ENCODE assay signal across 12 mouse cellular contexts in genomic region chr2:3102360-3102759, GRCm38 (mm10). TPM values are rescaled to one million over a fixed set of nuclear protein-coding genes. Genes with fewer than 3 reads are reported as not detected.
A peak's percentile ranks its signal among the peaks of the same experiment; 100 is the strongest.
DNase-seq lines count a peak whose midpoint lies in the region; ATAC-seq and TF ChIP-seq lines count a peak whose summit lies in the region.
"Had no signal": no experiment of that assay in that cellular context is flagged by ENCODE, and none has a peak within 500 bp of the region (broad histone marks: within the 10 kb centered on the region; RNA-seq: fewer than 3 reads in every experiment).

No protein-coding gene starts in this region.

- H3K4me1 ChIP-seq in heart, embryonic 10.5 days = no peaks in the 10 kb centered on the region
- H3K4me1 ChIP-seq in lung, embryonic 14.5 days (ENCODE audit: insufficient read depth) = no peaks in the 10 kb centered on the region
- no peaks in the 10 kb centered on the region; the same call in 1 of the 2 replicates for H3K4me1 ChIP-seq in lung, adult 2 months (ENCODE audit: control insufficient read depth, insufficient read depth, low read length)
- no peaks in the 10 kb centered on the region for H3K4me1 ChIP-seq in hindbrain, embryonic 16.5 days (ENCODE audit: control insufficient read depth, insufficient read depth, low read depth, low read length)

- TF ChIP-seq CTCF in lung, embryonic 14.5 days (IDR thresholded peaks at IDR 0.05; ENCODE audit: low read depth) = no peak
- TF ChIP-seq CTCF in lung, adult 2 months (IDR thresholded peaks at IDR 0.05; ENCODE audit: insufficient read depth, low read length) = no peak

- no peak overlapping the region for H3K4me2 ChIP-seq in lung, embryonic 14.5 days
- H3K4me2 ChIP-seq in hindbrain, embryonic 16.5 days (ENCODE audit: low read length) = no peak overlapping the region
- H3K4me2 ChIP-seq: hindbrain, embryonic 14.5 days had no signal

- H3K9me3 ChIP-seq in heart, embryonic 10.5 days = no peaks in the 10 kb centered on the region
- no peaks in the 10 kb centered on the region for H3K9me3 ChIP-seq in lung, embryonic 14.5 days (ENCODE audit: low read depth, low read length)
- no peaks in the 10 kb centered on the region for H3K9me3 ChIP-seq in hindbrain, embryonic 16.5 days (ENCODE audit: control insufficient read depth, low read length)

- 33% methylated on average over 3 of the region's 3 CpGs for WGBS in heart, embryonic 10.5 days
- WGBS in lung, embryonic 14.5 days = 27% methylated on average over 3 of the region's 3 CpGs
- whole genome bisulfite sequencing in lung, adult 2 months = 22% methylated on average over 3 of the region's 3 CpGs
- WGBS in hindbrain, embryonic 16.5 days = 82% methylated on average over 3 of the region's 3 CpGs

- DNase-seq in heart, adult 8-10 months (ENCODE audit: low spot score) = peak; percentile 49
- no peak for DNase-seq in heart, embryonic 10.5 days (ENCODE audit: low spot score)
- peak; percentile 70 for DNase-seq in lung, embryonic 14.5 days
- DNase-seq in lung, adult 2 months = no peak
- DNase-seq in kidney, postnatal 36 days = peak; percentile 58 to 71
- DNase-seq: cerebellum, adult 18-20 months; right cerebral cortex, postnatal 4 days; thymus, postnatal 25 days had no signal

- no peak overlapping the region for H3K27ac ChIP-seq in heart, embryonic 10.5 days
- H3K27ac ChIP-seq in lung, embryonic 14.5 days (ENCODE audit: low read depth) = no peak overlapping the region
- no peak overlapping the region for H3K27ac ChIP-seq in hindbrain, embryonic 16.5 days (ENCODE audit: low read depth, low read length)
- H3K27ac ChIP-seq: hindbrain, embryonic 14.5 days had no signal

- H3K27me3 ChIP-seq in heart, embryonic 10.5 days (ENCODE audit: insufficient read depth, poor library complexity, severe bottlenecking) = no peaks in the 10 kb centered on the region
- H3K27me3 ChIP-seq in lung, embryonic 14.5 days (ENCODE audit: insufficient read depth, low read length) = no peaks in the 10 kb centered on the region
- no peaks in the 10 kb centered on the region for H3K27me3 ChIP-seq in hindbrain, embryonic 16.5 days (replicated peaks; ENCODE audit: control insufficient read depth, insufficient read depth, low read length)

- H3K9ac ChIP-seq in lung, embryonic 14.5 days = no peak overlapping the region
- no peak overlapping the region for H3K9ac ChIP-seq in hindbrain, embryonic 16.5 days (ENCODE audit: low read depth, low read length)
- H3K9ac ChIP-seq: hindbrain, embryonic 14.5 days had no signal

- TF ChIP-seq POLR2A in lung, adult 2 months (IDR thresholded peaks at IDR 0.05; ENCODE audit: borderline replicate concordance, extremely low read depth, low read depth, low read length) = no peak

- no peak overlapping the region for H3K4me3 ChIP-seq in heart, embryonic 10.5 days
- H3K4me3 ChIP-seq in lung, embryonic 14.5 days (ENCODE audit: low read depth, low read length) = no peak overlapping the region
- H3K4me3 ChIP-seq in lung, adult 2 months (replicated peaks; ENCODE audit: extremely low read depth, low read depth, low read length) = no peak overlapping the region
- no peak overlapping the region for H3K4me3 ChIP-seq in hindbrain, embryonic 16.5 days (ENCODE audit: low read length)

- no peaks in the 10 kb centered on the region for H3K36me3 ChIP-seq in heart, embryonic 10.5 days
- no peaks in the 10 kb centered on the region for H3K36me3 ChIP-seq in lung, embryonic 14.5 days (ENCODE audit: insufficient read depth)
- no peaks in the 10 kb centered on the region for H3K36me3 ChIP-seq in hindbrain, embryonic 16.5 days (ENCODE audit: control insufficient read depth, insufficient read depth, low read length)

- no peak for ATAC-seq in lung, embryonic 14.5 days (ENCODE audit: insufficient read depth)
- no peak for ATAC-seq in erythroid progenitor cell, adult 5-6 weeks (replicated peaks; ENCODE audit: low FRiP score, poor library complexity, severe bottlenecking)
- no peak for ATAC-seq in hindbrain, embryonic 16.5 days
- ATAC-seq: CD4-positive, CD25-positive, alpha-beta regulatory T cell, adult 4 months had no signal

RNA-seq across cellular contexts. Expression of gene Fam171a1, which starts 11.7 kb away (rescaled TPM):
- 10 to 100 TPM; 12.1 to 16.7 (median 14.0) TPM for total RNA-seq in heart, adult 8-10 months (2022)
- 34.0 and 35.3 TPM in 2 replicates for polyA plus RNA-seq in heart, embryonic 10.5 days (2016; fragmentation: Nextera tagmentation; extraction: Ambion mirVana)
- 57.0 and 58.3 TPM in 2 replicates for polyA plus RNA-seq in lung, embryonic 14.5 days (2014; fragmentation: Nextera tagmentation; extraction: Ambion mirVana)
- polyA plus RNA-seq in lung, adult 2 months (2012; rRNA removed) = 35.7 and 38.3 TPM in 2 replicates
- not detected in 2 replicates for total RNA-seq in erythroid progenitor cell, adult 5-6 weeks (2015; ENCODE audit: low replicate concordance)
- 0.08 and 0.39 TPM in 2 replicates for total RNA-seq in erythroid progenitor cell, adult 5-6 weeks (2017; ENCODE audit: low replicate concordance)
- 37.4 and 51.0 TPM in 2 replicates for polyA plus RNA-seq in hindbrain, embryonic 16.5 days (2015; fragmentation: Nextera tagmentation; extraction: Ambion mirVana)
- polyA plus RNA-seq: CD4-positive, CD25-positive, alpha-beta regulatory T cell, adult 4 months had no signal

Comparison
In these comparisons a context has a peak if more than half of its experiments do, and no peak if none do; other contexts are left out.
1. DNase-seq: peak in heart, adult 8-10 months (single experiment), lung, embryonic 14.5 days (single experiment) and kidney, postnatal 36 days (2 of 2); none in heart, embryonic 10.5 days (single experiment) and lung, adult 2 months (single experiment).